Mouse (Mus musculus) fibroblast of lung, adult 2 months (primary cell): ENCODE measurements at regions not wholly inside any gene's neighbourhood (a gene's known extent, or its start where the extent isn't known, plus 50 kb on each side); places are given as distances from the start of the nearest gene placed in this dataset.
A peak's percentile ranks its signal among the peaks of the same experiment; 100 is the strongest.

Source experiments
- DNase-seq: peaks from one replicate; pipeline ENCODE4 v3.0.0-alpha.2; 2011; ENCODE audit warnings: low read depth

DNA sequence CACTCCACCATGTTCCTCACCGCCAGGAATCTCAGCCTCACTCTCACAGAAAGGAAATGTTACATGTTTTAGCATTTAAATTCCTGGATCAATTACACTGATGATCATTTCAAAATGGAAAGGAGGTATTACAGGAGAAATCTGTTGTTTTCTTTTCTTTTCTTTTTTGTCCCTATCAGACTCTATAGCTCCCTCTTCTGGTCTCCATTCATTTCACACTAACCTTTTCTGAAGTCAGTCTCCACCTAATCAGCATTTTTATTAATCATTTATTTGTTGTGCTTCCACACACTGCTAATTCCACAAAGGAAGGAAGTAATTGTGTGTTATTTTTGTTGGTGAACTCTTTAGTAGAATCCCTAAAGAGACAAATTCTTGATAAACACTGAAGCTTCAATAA lies 130.5 kb upstream of the Car10 start:
- no peak for DNase-seq

DNA sequence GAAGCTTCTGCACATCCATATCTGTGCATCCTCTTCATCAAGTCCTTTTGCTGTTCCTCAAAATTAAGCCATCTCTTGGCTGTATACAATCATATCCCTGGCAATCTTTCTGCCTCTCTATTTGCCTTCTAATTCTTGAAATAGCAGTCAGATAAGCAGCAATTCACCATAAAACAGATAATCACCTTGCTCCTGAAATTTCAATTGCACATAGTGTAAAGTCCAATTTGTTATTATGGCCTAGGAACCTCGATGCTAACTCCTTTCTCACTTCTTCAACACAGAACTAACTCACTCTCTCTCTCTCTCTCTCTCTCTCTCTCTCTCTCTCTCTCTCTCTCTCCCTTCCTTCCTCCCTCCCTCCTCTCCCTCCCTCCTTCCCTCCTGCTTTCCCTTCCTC lies 98.2 kb upstream of the Car10 start:
- DNase-seq = no peak

DNA sequence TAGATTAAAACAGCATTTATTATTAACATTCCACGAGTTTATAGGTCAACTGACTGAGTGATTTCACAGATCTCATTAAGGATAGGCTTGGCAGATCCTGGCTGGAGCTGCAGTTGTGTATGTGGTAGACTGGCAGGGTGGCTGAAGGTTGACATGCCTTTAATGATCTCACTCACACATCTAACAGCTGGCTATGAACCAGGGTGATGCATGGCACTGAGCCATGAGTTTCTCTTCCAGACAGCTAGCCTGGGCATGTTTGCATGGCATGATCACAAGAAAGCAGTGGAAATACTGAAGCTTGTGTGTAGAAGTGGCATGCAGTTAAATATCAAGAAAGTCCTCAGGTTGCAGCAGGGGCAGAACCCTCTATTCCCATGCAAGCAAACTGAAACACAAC lies 91.8 kb upstream of the Car10 start:
- DNase-seq = peak; percentile 10

DNA sequence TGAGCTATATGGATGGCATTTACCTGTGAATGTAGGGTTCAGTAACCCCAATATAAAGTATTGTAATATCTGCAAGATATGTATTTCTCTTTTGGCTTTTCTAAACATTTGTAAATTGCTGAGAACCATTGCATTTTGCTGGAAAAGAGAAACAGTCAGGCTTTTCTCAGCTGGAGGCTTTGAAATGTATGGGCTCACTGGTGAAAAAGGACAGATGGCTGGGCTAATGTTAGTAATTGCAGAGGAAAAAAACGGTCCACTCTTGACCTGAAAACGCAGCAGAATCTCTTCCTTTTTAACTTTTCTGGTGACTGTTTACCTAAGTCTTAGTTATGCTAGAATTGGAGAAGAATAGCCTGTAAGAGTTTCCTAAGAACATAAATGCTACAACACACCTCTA lies 71.8 kb upstream of the Car10 start:
- no peak for DNase-seq

DNA sequence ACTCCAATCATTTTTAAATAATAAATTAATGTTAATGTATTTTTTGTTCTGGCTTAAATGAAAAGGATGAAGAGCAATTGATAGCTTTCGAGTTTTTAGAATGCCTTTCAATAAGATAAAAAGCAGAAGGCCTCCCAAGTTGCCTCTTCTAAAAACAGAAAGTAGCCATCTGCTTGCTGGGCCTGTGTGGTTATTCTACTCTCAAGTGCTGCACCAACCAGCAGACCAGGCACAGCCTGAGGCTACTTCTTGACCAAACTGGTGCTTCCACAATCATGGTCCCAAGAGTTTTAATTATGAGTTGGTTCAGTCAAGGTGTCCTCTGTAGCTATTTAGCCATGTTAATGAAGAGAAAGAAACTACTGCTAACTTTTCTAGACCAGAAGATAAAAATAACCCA lies 62.3 kb upstream of the Car10 start:
- no peak for DNase-seq

DNA sequence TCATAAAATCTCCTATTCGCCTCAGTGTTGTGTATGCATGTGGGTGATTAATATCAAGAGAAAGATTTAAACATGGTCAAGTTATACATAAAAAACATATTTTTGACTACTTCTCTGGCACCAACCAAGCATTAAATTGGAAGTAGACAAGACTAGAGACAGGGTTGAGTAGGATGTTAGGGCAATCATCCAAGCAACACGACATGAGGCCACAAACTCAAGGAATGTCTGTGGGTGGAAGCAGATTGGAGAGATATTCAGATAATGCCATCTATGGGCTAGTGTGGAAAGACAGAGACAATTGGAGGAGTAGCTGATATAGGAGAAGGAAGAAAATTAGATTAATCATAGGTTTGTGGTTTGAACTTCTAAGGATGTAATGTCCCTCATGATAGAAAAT lies 60.0 kb upstream of the Car10 start:
- no peak for DNase-seq

DNA sequence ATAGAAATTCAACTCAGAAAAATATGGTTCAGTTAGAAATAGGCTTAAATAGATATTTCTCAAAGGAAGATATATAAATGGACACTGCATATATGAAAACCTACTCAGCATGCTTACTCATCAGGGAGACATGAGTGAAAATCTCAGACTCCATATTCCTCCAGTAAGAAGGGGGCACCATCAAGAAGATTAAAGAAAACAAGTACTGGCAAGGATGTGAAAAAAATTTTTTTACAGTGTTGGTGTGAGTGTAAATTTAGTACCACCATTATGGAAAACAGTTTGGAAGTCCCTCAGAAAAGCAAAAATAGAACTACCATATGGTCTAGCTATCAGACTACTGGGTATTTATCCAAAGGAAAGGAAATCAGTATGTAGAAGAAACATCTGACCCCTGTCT lies 58.5 kb upstream of the Car10 start:
- DNase-seq = no peak

DNA sequence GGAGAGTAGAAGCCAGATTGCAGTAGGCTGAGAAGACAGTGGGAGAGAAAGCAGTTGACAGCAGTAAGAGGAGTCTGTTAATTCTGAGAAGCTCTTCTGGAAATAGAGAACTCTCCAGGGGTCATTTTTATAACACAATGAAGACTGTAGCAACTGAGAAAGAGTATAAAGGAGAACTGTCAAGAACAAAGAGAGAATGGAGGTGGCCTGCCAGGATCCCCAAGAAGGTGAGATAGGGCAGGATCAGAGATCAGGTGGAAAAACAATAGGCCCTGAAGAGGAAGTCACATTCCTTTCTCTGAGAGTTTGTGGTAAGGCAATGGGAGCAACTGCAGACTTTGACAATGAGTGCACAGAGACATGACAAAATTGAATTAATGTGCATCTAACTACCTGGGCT lies 57.0 kb upstream of the Car10 start:
- no peak for DNase-seq

DNA sequence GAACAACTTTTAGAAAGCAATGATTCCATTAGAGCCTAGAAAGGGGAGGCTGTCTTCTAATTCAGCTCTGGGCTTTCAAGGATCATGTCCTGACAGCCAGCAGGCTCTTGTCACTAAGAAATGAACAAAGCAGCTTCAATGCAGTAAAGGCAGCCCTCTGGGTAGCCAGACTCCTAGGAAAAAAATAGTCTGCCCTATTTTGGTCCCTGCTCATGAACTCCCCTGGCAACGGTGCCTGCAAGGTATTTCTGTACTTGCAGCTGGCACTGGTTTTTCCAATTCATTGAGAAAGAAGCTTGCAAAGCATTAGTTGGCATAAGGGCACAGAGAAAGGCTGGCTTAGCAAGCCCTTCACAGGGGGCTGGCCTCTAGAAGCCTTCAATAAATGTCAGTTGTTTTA lies 52.8 kb upstream of the Car10 start:
- DNase-seq = no peak
